Mouse (Mus musculus) heart, embryonic 10.5 days (tissue): ENCODE results near the gene Ltb. TPM values are rescaled to one million over a fixed set of nuclear protein-coding genes. Genes with fewer than 3 reads are reported as not detected.
"Not testable (repeated sequence)": the region's sequence is repeated elsewhere in the genome, so short reads cannot be mapped to it uniquely, and the experiment has no call there.

ENCODE experiments used
- DNase-seq: peaks from one replicate; pipeline ENCODE4 v3.0.0-alpha.2; 2017; ENCODE audit warnings: low spot score
- H3K27ac ChIP-seq: fragments of 300-500 bp; sonication (generic); 2 replicates; pipeline ENCODE4 v1.5.1; 2016; ENCODE audit warnings: mild to moderate bottlenecking
- H3K27me3 ChIP-seq: fragments of 300-500 bp; sonication (generic); 2 replicates; pipeline ENCODE4 v1.6.1; 2016; ENCODE audit warnings: mild to moderate bottlenecking; ENCODE audit not compliant: poor library complexity, insufficient read depth, severe bottlenecking
- H3K36me3 ChIP-seq: fragments of 300-500 bp; sonication (generic); 2 replicates; pipeline ENCODE4 v1.6.1; 2016; ENCODE audit warnings: mild to moderate bottlenecking, moderate library complexity
- H3K4me1 ChIP-seq: fragments of 300-500 bp; sonication (generic); 2 replicates; pipeline ENCODE4 v1.6.1; 2016; ENCODE audit warnings: mild to moderate bottlenecking
- H3K4me3 ChIP-seq: fragments of 300-500 bp; sonication (generic); 2 replicates; pipeline ENCODE4 v1.5.1; 2016; ENCODE audit warnings: mild to moderate bottlenecking, moderate library complexity
- H3K9me3 ChIP-seq: fragments of 300-500 bp; sonication (generic); 2 replicates; pipeline ENCODE4 v1.6.1; 2016; ENCODE audit warnings: mild to moderate bottlenecking, moderate library complexity
- WGBS: fragments of 180-500 bp; shearing (Covaris S2); methylation state at CpG from one replicate; pipeline ENCODE4 v1.1.7; 2016; 5-methylcytosine and 5-hydroxymethylcytosine counted together
- polyA plus RNA-seq: library from polyadenylated mRNA; unstranded; fragments of >200 nt; fragmentation: Nextera tagmentation; extraction: Ambion mirVana; gene quantifications from 2 replicates; pipeline ENCODE4 v1.2.1, GENCODE M21; 2016

Gene Ltb
- polyA plus RNA-seq, 1 experiment from 2014 or later = 0.15 TPM

- Histone ChIP-seq H3K4me1 (peaks cover 11% of the 10 kb centered on the region), H3K36me3 (peaks cover 65% of the 10 kb centered on the region), H3K9me3 (no peaks in the 10 kb centered on the region), H3K4me3 (no peak overlapping the region), H3K27ac (no peak overlapping the region), H3K27me3 (no peaks in the 10 kb centered on the region)
- 95% methylated on average over 5 of the region's 5 CpGs for WGBS
- DNase-seq = no peak
These were observed 31.2 kb downstream of the Ltb start for GRCm38 (mm10) chr17:35225456-35225855.

- H3K36me3 ChIP-seq = peaks cover 65% of the 10 kb centered on the region
- 76% methylated on average over 14 of the region's 14 CpGs for WGBS
- H3K27me3 ChIP-seq = no peaks in the 10 kb centered on the region
- H3K9me3 ChIP-seq = no peaks in the 10 kb centered on the region
- DNase-seq = no peak
- peaks cover 5% of the 10 kb centered on the region; the same call in 1 of the 2 replicates for H3K4me1 ChIP-seq
- peak overlapping the region; percentile 29; the same call in 1 of the 2 replicates for H3K27ac ChIP-seq
- no peak overlapping the region for H3K4me3 ChIP-seq
These were observed 32.4 kb downstream of the Ltb start for GRCm38 (mm10) chr17:35226561-35227046.

GRCm38 (mm10) chr17:35231022-35231421, 36.8 kb downstream of the Ltb start:
- H3K27me3 ChIP-seq = no peaks in the 10 kb centered on the region
- H3K9me3 ChIP-seq = no peaks in the 10 kb centered on the region
- WGBS = 93% methylated on average over 10 of the region's 10 CpGs
- no peak for DNase-seq
- no peak overlapping the region for H3K4me3 ChIP-seq
- peaks cover 29% of the 10 kb centered on the region for H3K4me1 ChIP-seq
- no peak overlapping the region for H3K27ac ChIP-seq
- H3K36me3 ChIP-seq = peaks cover 56% of the 10 kb centered on the region

GRCm38 (mm10) chr17:35232043-35232442, 37.8 kb downstream of the Ltb start:
- WGBS = 16% methylated on average over 12 of the region's 12 CpGs
- Histone ChIP-seq H3K36me3 (peaks cover 53% of the 10 kb centered on the region), H3K27ac (no peak overlapping the region), H3K4me3 (0 out of 2 replicates have a peak overlapping the region, but pooled peaks have one; percentile 15), H3K27me3 (no peaks in the 10 kb centered on the region), H3K4me1 (peaks cover 35% of the 10 kb centered on the region), H3K9me3 (no peaks in the 10 kb centered on the region)
- no peak for DNase-seq

GRCm38 (mm10) chr17:35232659-35233058, 38.4 kb downstream of the Ltb start:
- Histone ChIP-seq H3K4me1 (peaks cover 35% of the 10 kb centered on the region), H3K4me3 (0 out of 2 replicates have a peak overlapping the region, but pooled peaks have one; percentile 15), H3K36me3 (peaks cover 46% of the 10 kb centered on the region), H3K9me3 (no peaks in the 10 kb centered on the region), H3K27ac (peak overlapping the region; percentile 71), H3K27me3 (no peaks in the 10 kb centered on the region)
- 87% methylated on average over 5 of the region's 5 CpGs for WGBS
- no peak for DNase-seq

GRCm38 (mm10) chr17:35233114-35233980, 39.1 kb downstream of the Ltb start, which contains the start of gene Atp6v1g2:
TSS of gene Atp6v1g2 (plus strand) at chr17:35233660.
- Histone ChIP-seq H3K9me3 (no peaks in the 10 kb centered on the region), H3K27ac (peak within 1 kb of the TSS; percentile 97), H3K4me1 (peaks cover 35% of the 10 kb centered on the region), H3K4me3 (peak within 1 kb of the TSS; percentile 79), H3K27me3 (no peaks in the 10 kb centered on the region), H3K36me3 (peaks cover 40% of the 10 kb centered on the region)
- DNase-seq = no peak
- 69% methylated on average over 18 of the region's 18 CpGs for WGBS

- DNase-seq, H3K27me3 ChIP-seq, H3K9me3 ChIP-seq: not testable (repeated sequence)
- peaks cover 32% of the 10 kb centered on the region for H3K36me3 ChIP-seq
- peaks cover 35% of the 10 kb centered on the region for H3K4me1 ChIP-seq
- WGBS = 85% methylated on average over 7 of the region's 7 CpGs
- H3K27ac ChIP-seq = 0 out of 2 replicates have a peak overlapping the region, but pooled peaks have one; percentile 97
- peak overlapping the region; percentile 79; the same call in 1 of the 2 replicates for H3K4me3 ChIP-seq
These were observed 39.9 kb downstream of the Ltb start for GRCm38 (mm10) chr17:35234090-35234489.

- Histone ChIP-seq H3K4me3 (peak overlapping the region; percentile 79), H3K27ac (peak overlapping the region; percentile 97), H3K4me1 (peaks cover 37% of the 10 kb centered on the region), H3K36me3 (peaks cover 24% of the 10 kb centered on the region), H3K27me3 (no peaks in the 10 kb centered on the region), H3K9me3 (no peaks in the 10 kb centered on the region)
- 5% methylated on average over 31 of the region's 31 CpGs for WGBS
- no peak for DNase-seq
These were observed 40.7 kb downstream of the Ltb start for GRCm38 (mm10) chr17:35234903-35235302.

- under 1% methylated on average over 35 of the region's 35 CpGs for WGBS
- peaks cover 46% of the 10 kb centered on the region for H3K4me1 ChIP-seq
- peak; percentile 97 for DNase-seq
- no peaks in the 10 kb centered on the region for H3K27me3 ChIP-seq
- peaks cover 17% of the 10 kb centered on the region for H3K36me3 ChIP-seq
- no peaks in the 10 kb centered on the region for H3K9me3 ChIP-seq
- H3K4me3 ChIP-seq = peak within 1 kb of the TSS; percentile 79
- H3K27ac ChIP-seq = peak within 1 kb of the TSS; percentile 97
These were observed 41.6 kb downstream of the Ltb start, which contains the start of gene Nfkbil1 for GRCm38 (mm10) chr17:35235614-35236389. TSS of gene Nfkbil1 (minus strand) at chr17:35235792.

- Histone ChIP-seq H3K4me1 (peaks cover 48% of the 10 kb centered on the region), H3K27ac (peak overlapping the region; percentile 97), H3K27me3 (no peaks in the 10 kb centered on the region), H3K9me3 (no peaks in the 10 kb centered on the region), H3K4me3 (peak overlapping the region; percentile 79), H3K36me3 (peaks cover 12% of the 10 kb centered on the region; the same call in 1 of the 2 replicates)
- WGBS = under 1% methylated on average over 18 of the region's 18 CpGs
- peak; percentile 97 for DNase-seq
These were observed 42.1 kb downstream of the Ltb start for GRCm38 (mm10) chr17:35236390-35236746.

GRCm38 (mm10) chr17:35236996-35237395, 42.8 kb downstream of the Ltb start:
- Histone ChIP-seq H3K36me3 (peaks cover 11% of the 10 kb centered on the region; the same call in 1 of the 2 replicates), H3K4me3 (0 out of 2 replicates have a peak overlapping the region, but pooled peaks have one; percentile 79), H3K27me3 (no peaks in the 10 kb centered on the region), H3K4me1 (peaks cover 45% of the 10 kb centered on the region), H3K27ac (0 out of 2 replicates have a peak overlapping the region, but pooled peaks have one; percentile 97), H3K9me3 (no peaks in the 10 kb centered on the region)
- DNase-seq = no peak
- 67% methylated on average over 9 of the region's 9 CpGs for WGBS

GRCm38 (mm10) chr17:35237504-35237903, 43.3 kb downstream of the Ltb start:
- Histone ChIP-seq H3K4me1 (peaks cover 39% of the 10 kb centered on the region), H3K36me3 (peaks cover 11% of the 10 kb centered on the region; the same call in 1 of the 2 replicates), H3K4me3 (no peak overlapping the region), H3K27ac (no peak overlapping the region), H3K9me3 (no peaks in the 10 kb centered on the region), H3K27me3 (no peaks in the 10 kb centered on the region)
- 78% methylated on average over 12 of the region's 12 CpGs for WGBS
- no peak for DNase-seq
